Mouse (Mus musculus) brain, embryonic 18.5 days (tissue): ENCODE data around the gene Rhcg.

Experiments used
- DNase-seq: peaks from one replicate; pipeline ENCODE4 v3.0.0-alpha.2; 2012; ENCODE audit warnings: low read depth, low spot score

Rhcg gene

DNA sequence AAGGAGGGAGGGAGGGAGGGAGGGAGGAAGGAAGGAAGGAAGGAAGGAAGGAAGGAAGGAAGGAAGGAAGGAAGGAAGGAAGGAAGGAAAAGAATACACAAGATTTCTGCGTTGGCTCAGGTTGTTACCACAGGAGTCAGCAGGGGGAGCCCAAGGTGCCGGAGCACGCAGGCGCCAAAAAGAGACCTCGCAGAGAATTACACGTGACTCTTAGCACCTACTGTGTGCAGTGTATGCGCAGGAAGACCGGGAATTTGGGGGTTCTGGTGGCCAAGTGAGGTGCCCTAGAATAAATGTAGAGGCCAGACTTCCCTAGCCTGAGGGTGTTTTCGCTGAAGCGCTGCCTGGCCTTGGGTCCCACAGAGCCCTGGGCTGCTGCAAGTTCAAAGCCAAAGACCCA is 64.8 kb downstream of the Rhcg start:
- DNase-seq: no peak

DNA sequence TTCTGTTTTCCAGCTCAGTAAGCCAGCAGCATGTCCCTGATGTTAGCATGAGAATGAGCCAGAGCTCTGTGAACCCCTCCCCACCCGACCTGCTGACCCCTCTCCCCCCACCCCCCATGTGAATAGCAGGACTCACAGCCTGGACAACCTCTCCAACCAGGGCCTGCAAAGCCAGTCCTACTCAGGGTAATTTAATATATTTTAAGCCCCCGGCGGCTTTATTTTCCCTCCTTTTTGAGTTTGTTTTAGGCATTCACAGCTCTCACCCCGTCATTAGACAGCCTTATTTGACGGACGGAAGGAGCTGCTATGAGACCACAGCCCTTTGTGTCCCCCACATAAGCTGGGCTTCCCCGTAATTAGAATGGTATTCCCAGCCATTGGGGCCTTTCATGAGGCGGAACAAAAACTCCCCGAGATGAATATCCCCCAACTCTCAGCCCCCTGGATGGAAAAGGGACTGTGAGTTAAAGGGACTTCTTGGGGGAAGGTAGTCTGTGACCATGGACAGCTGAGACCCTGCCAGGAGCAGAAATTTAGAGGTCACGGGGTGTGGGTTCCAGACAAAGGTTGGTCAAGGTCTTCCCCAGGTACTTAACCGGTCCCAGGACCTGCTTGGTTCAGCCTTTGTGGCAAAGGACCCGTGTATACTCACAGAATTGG is 68.4 kb downstream of the Rhcg start:
- DNase-seq: no peak

DNA sequence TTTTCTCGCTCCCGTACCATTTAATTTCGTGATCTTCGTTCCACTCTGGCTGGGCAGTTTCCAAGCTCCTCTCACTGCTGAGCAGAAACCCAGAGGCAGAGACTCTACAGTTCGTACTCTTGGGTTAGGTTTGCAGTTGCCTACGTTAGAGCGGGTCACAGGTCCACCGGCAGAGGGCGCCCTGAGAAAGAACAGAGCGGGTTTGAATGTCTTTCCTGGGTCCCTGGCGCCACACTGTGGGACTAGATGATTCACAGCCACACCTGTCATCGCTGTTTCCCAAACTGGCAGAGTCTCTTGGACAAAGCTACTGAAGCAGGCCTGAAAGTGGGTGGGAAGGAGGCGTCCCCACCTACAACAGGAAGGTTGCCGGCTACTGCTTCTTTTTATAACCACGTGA is 70.4 kb downstream of the Rhcg start:
- DNase-seq: no peak

DNA sequence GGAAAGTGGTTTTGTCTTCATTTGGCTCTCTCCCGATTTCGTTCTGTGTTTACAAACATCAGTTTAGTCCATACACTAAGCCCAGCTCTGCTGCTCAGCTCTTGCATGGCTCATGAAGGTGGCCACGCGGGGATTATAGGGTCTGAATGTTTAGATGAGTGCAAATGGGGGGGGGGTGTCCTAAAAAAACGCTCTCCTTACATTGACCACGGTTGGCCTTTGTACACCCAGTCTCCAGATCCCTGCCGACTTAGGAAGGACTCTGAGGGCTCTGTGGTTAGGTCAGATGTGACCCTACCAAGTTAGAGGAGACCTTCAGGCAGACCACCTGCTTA is 72.4 kb downstream of the Rhcg start:
- DNase-seq: no peak

DNA sequence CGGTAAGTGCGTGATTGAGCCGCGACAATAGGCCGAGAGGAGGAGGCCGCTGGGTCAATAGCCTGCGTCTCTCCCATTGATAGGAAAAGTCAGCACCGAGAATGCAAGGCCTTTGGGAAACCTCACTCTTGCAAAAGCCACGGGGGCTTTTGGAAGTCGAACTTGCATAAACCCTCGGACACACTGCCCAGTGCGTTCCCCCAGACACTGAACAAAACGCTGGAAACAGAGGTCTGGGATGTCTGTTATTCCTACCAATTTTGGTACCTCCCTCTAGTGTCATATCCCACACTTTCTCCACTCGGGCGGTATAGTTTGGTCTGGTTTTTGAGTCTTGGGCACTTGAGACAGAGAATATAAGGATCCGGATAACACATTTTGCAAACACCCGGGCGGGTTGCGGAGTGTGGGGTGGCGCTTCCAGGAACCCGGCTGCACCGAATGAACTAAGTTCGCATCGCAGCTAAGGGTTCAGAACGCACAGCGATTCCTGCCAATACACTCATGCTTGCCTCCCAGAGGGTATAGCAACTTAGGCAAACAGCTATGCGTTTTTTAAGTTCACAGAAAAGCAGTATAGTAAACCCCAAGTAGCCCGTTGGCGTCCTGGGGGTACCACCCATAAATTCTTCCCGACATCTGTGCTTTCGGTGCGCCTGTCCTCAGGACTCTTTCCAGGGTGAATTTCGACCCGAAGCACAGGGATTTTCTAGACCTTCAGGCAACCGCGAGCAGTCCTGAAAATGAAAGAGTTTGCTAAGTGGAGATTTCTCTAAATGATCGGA is 73.0 kb downstream of the Rhcg start:
- DNase-seq: no peak
